Comparison of ENCODE assay signal across 8 mouse cellular contexts in the genomic region with DNA sequence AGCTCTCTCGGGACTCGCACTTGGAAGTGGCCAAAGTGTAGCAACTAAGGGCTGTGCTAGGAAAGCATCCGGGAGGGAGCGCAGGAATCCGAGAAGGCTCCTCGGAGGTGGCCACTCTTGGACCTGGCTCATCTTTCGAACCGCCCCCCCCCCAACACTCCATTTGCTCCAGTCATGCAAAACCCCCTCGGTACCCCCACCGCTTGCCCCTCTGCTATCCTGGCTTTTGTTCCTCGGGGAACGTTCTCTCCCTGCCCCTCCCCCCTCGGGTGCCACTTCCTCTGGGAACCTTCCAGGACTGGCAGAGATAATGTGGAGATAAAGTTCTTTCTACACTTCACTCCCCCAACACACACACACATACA. TPM values are rescaled to one million over a fixed set of nuclear protein-coding genes. Genes with fewer than 3 reads are reported as not detected.
A peak's percentile ranks its signal among the peaks of the same experiment; 100 is the strongest.
DNase-seq lines count a peak whose midpoint lies in the region; ATAC-seq lines count a peak whose summit lies in the region.

No protein-coding gene starts in this region.

- peaks cover 33% of the 10 kb centered on the region for H3K4me1 ChIP-seq in heart, embryonic 13.5 days
- peaks cover 19% of the 10 kb centered on the region for H3K4me1 ChIP-seq in liver, embryonic 13.5 days (replicated peaks)

- no peak for ATAC-seq in heart, embryonic 13.5 days (ENCODE audit: extremely low read depth, insufficient number of reproducible peaks, low FRiP score, low TSS enrichment)
- no peak for ATAC-seq in liver, embryonic 13.5 days (ENCODE audit: low read depth)
- no peak for ATAC-seq in CD4-positive, CD25-positive, alpha-beta regulatory T cell, adult 4 months

- H3K4me3 ChIP-seq in heart, embryonic 13.5 days = peak overlapping the region; percentile 79
- H3K4me3 ChIP-seq in liver, embryonic 13.5 days (replicated peaks) = peak overlapping the region; percentile 49

- H3K9me3 ChIP-seq in heart, embryonic 13.5 days = no peaks in the 10 kb centered on the region
- no peaks in the 10 kb centered on the region for H3K9me3 ChIP-seq in liver, embryonic 13.5 days (replicated peaks)

- no peak for DNase-seq in heart, adult 18-20 months
- DNase-seq in thymus, postnatal 4 days = peak; percentile 47
- no peak for DNase-seq in thymus, postnatal 10 days (ENCODE audit: low spot score in 2 of 2)
- DNase-seq in liver, embryonic 13.5 days = no peak
- DNase-seq in B cell, adult 2 months = no peak
- DNase-seq in urinary bladder, postnatal 36 days (ENCODE audit: low spot score in 2 of 2) = no peak

- H3K27me3 ChIP-seq in heart, embryonic 13.5 days (replicated peaks) = peaks cover 86% of the 10 kb centered on the region
- peaks cover 90% of the 10 kb centered on the region for H3K27me3 ChIP-seq in liver, embryonic 13.5 days

- H3K4me2 ChIP-seq in heart, embryonic 13.5 days = peak overlapping the region; percentile 92
- H3K4me2 ChIP-seq in liver, embryonic 13.5 days = peak overlapping the region; percentile 61

- H3K9ac ChIP-seq in heart, embryonic 13.5 days = peak overlapping the region; percentile 92
- H3K9ac ChIP-seq in liver, embryonic 13.5 days = no peak overlapping the region

- H3K36me3 ChIP-seq in heart, embryonic 13.5 days = no peaks in the 10 kb centered on the region
- H3K36me3 ChIP-seq in liver, embryonic 13.5 days = no peaks in the 10 kb centered on the region

- peak overlapping the region; percentile 93 for H3K27ac ChIP-seq in heart, embryonic 13.5 days (replicated peaks)
- no peak overlapping the region for H3K27ac ChIP-seq in liver, embryonic 13.5 days

- 2% methylated on average over 10 of the region's 13 CpGs for WGBS in heart, embryonic 13.5 days
- 6% methylated on average over 13 of the region's 13 CpGs for WGBS in liver, embryonic 13.5 days (ENCODE audit: insufficient replicate concordance)

RNA-seq across cellular contexts. Expression of gene Bmp7, which starts 0.7 kb away (rescaled TPM):
- polyA plus RNA-seq in heart, embryonic 13.5 days (2015; fragmentation: Nextera tagmentation; extraction: Ambion mirVana) = 40.3 and 46.5 TPM in 2 replicates
- total RNA-seq in heart, adult 18-20 months (2021) = 1 to 10 TPM; 1.1 to 1.3 TPM
- polyA plus RNA-seq in liver, embryonic 13.5 days (2015; fragmentation: Nextera tagmentation; extraction: Ambion mirVana) = 2.2 and 2.6 TPM in 2 replicates
- 10 to 100 TPM; 11.6 to 18.9 TPM for polyA plus RNA-seq in CD4-positive, CD25-positive, alpha-beta regulatory T cell, adult 4 months (2017; shearing (Covaris generic))

RNA-seq across cellular contexts. Expression of gene Spo11, which starts 36.7 kb away (rescaled TPM):
- polyA plus RNA-seq in heart, embryonic 13.5 days (2015; fragmentation: Nextera tagmentation; extraction: Ambion mirVana) = 0.11 and 0.23 TPM in 2 replicates
- total RNA-seq in heart, adult 18-20 months (2021) = not detected
- 0.08 TPM in 1 of 2 replicates, not detected in the other for polyA plus RNA-seq in liver, embryonic 13.5 days (2015; fragmentation: Nextera tagmentation; extraction: Ambion mirVana)
- 1 to 10 TPM; 3.3 to 3.8 TPM for polyA plus RNA-seq in CD4-positive, CD25-positive, alpha-beta regulatory T cell, adult 4 months (2017; shearing (Covaris generic))

RNA-seq across cellular contexts. Expression of gene Rae1, which starts 59.1 kb away (rescaled TPM):
- polyA plus RNA-seq in heart, embryonic 13.5 days (2015; fragmentation: Nextera tagmentation; extraction: Ambion mirVana) = 94.7 and 106 TPM in 2 replicates
- 10 to 100 TPM; 21.5 to 21.8 TPM for total RNA-seq in heart, adult 18-20 months (2021)
- 94.5 and 96.8 TPM in 2 replicates for polyA plus RNA-seq in liver, embryonic 13.5 days (2015; fragmentation: Nextera tagmentation; extraction: Ambion mirVana)
- 10 to 100 TPM; 44.2 to 44.5 TPM for polyA plus RNA-seq in CD4-positive, CD25-positive, alpha-beta regulatory T cell, adult 4 months (2017; shearing (Covaris generic))
